Mouse (Mus musculus) large intestine, adult 2 months (tissue): ENCODE data around the gene Lrrc39. TPM values are rescaled to one million over a fixed set of nuclear protein-coding genes. Genes with fewer than 3 reads are reported as not detected.

Experiments used
- DNase-seq: peaks from one replicate; pipeline ENCODE4 v3.0.0-alpha.2; 2012; ENCODE audit warnings: low read depth, low spot score
- WGBS: fragments of 180-500 bp; shearing (Covaris S2); methylation state at CpG from one replicate; pipeline ENCODE4 v1.1.7; 2018; 5-methylcytosine and 5-hydroxymethylcytosine counted together
- polyA plus RNA-seq: library from polyadenylated mRNA; depleted of rRNA; stranded (reverse); fragments of >200 nt; gene quantifications from 2 replicates; pipeline ENCODE4 v1.2.3, GENCODE M21; 2012; rRNA removed

Lrrc39 gene
- polyA plus RNA-seq, 1 experiment, result 0.19 TPM

GRCm38 (mm10) chr3:116601005-116601404 is 38.2 kb downstream of the Lrrc39 start:
- no peak for DNase-seq
- 77% methylated on average over 5 of the region's 5 CpGs for WGBS

- 96% methylated on average over 5 of the region's 5 CpGs for WGBS
- DNase-seq, result no peak
These were observed 39.0 kb downstream of the Lrrc39 start for GRCm38 (mm10) chr3:116601781-116602180.

GRCm38 (mm10) chr3:116604570-116604969 is 41.8 kb downstream of the Lrrc39 start:
- WGBS, result 84% methylated on average over 9 of the region's 9 CpGs
- DNase-seq, result no peak

- DNase-seq, result no peak
- WGBS, result 19% methylated on average over 10 of the region's 10 CpGs
These were observed 51.6 kb downstream of the Lrrc39 start, which contains the start of gene Trmt13 for GRCm38 (mm10) chr3:116614295-116614892. TSS of gene Trmt13 (minus strand) at chr3:116614587.

- DNase-seq, result no peak
- WGBS, result 70% methylated on average over 8 of the region's 8 CpGs
These were observed 52.7 kb downstream of the Lrrc39 start for GRCm38 (mm10) chr3:116615318-116616068.

GRCm38 (mm10) chr3:116618855-116619254 is 56.1 kb downstream of the Lrrc39 start:
- no peak for DNase-seq
- 82% methylated on average over 6 of the region's 6 CpGs for WGBS

- WGBS, result 94% methylated on average over 7 of the region's 7 CpGs
These were observed 58.0 kb downstream of the Lrrc39 start for GRCm38 (mm10) chr3:116620636-116621370.

GRCm38 (mm10) chr3:116622641-116623040 is 59.9 kb downstream of the Lrrc39 start:
- DNase-seq, result no peak
- WGBS, result 93% methylated on average over 7 of the region's 7 CpGs

More at GRCm38 (mm10) chr3:116620636-116621370, 58.0 kb downstream of the Lrrc39 start:
- DNase-seq, result no peak

GRCm38 (mm10) chr3:116631459-116631858 is 68.7 kb downstream of the Lrrc39 start:
- DNase-seq, result no peak
- 72% methylated on average over 1 of the region's 1 CpGs for WGBS

Other genes with a start within 250 kb of the Lrrc39 start
- 3.2 and 5.4 TPM in 2 replicates for gene Cdc14a, start 138.9 kb upstream of the Lrrc39 start, polyA plus RNA-seq
- gene Rtca, start 54.8 kb upstream of the Lrrc39 start, polyA plus RNA-seq, result 23.9 and 27.5 TPM in 2 replicates
- 5.0 and 7.6 TPM in 2 replicates for gene Dbt, start 49.9 kb upstream of the Lrrc39 start, polyA plus RNA-seq
- 2.2 and 3.2 TPM in 2 replicates for gene Sass6, start 32.0 kb downstream of the Lrrc39 start, polyA plus RNA-seq
- 2.5 and 3.7 TPM in 2 replicates for gene Trmt13, start 51.6 kb downstream of the Lrrc39 start, polyA plus RNA-seq
- gene Mfsd14a, start 99.7 kb downstream of the Lrrc39 start, polyA plus RNA-seq, result 17.1 and 20.2 TPM in 2 replicates
- not detected in 2 replicates for gene Gm43191, start 118.3 kb downstream of the Lrrc39 start, polyA plus RNA-seq
- gene Slc35a3, start 149.9 kb downstream of the Lrrc39 start, polyA plus RNA-seq, result 13.1 and 21.1 TPM in 2 replicates
- 2.4 and 4.6 TPM in 2 replicates for gene Agl, start 245.2 kb downstream of the Lrrc39 start, polyA plus RNA-seq